Mouse (Mus musculus) forebrain, embryonic 11.5 days (tissue): Measurements from ENCODE around the gene Acot7. TPM values are rescaled to one million over a fixed set of nuclear protein-coding genes. Genes with fewer than 3 reads are reported as not detected.

Source experiments
- ATAC-seq: fragments of 200-750 bp; cut with Nextera tagmentation; replicated peaks from 2 replicates; pipeline ENCODE4 v1.8.0; 2017; ENCODE audit warnings: moderate TSS enrichment; ENCODE audit not compliant: low FRiP score
- DNase-seq: peaks from one replicate; pipeline ENCODE4 v3.0.0-alpha.2; 2017; ENCODE audit warnings: low spot score
- H3K27ac ChIP-seq: fragments of 300-500 bp; sonication (generic); 2 replicates; pipeline ENCODE4 v1.5.1; 2014; ENCODE audit warnings: low read depth, low read length
- H3K27me3 ChIP-seq: fragments of 300-500 bp; sonication (generic); 2 replicates; pipeline ENCODE4 v1.6.1; 2014; ENCODE audit warnings: mild to moderate bottlenecking, low read length, mixed read lengths; ENCODE audit not compliant: control insufficient read depth, insufficient read depth
- H3K36me3 ChIP-seq: fragments of 300-500 bp; sonication (generic); 2 replicates; pipeline ENCODE4 v1.6.1; 2014; ENCODE audit warnings: mild to moderate bottlenecking, low read length, moderate library complexity, mixed read lengths; ENCODE audit not compliant: control insufficient read depth, insufficient read depth
- H3K4me1 ChIP-seq: fragments of 300-500 bp; sonication (generic); replicated peaks from 2 replicates; pipeline ENCODE4 v1.6.1; 2014; ENCODE audit warnings: low read length, mixed read lengths; ENCODE audit not compliant: control insufficient read depth, insufficient read depth
- H3K4me2 ChIP-seq: fragments of 300-500 bp; sonication (generic); 2 replicates; pipeline ENCODE4 v1.6.1; 2014; ENCODE audit warnings: low read depth, mild to moderate bottlenecking, low read length, moderate library complexity, mixed read lengths; ENCODE audit not compliant: severe bottlenecking
- H3K4me3 ChIP-seq: fragments of 300-500 bp; sonication (generic); 2 replicates; pipeline ENCODE4 v1.5.1; 2014; ENCODE audit warnings: low read depth, low read length
- H3K9ac ChIP-seq: fragments of 300-500 bp; sonication (generic); 2 replicates; pipeline ENCODE4 v1.6.1; 2014; ENCODE audit warnings: low read length
- H3K9me3 ChIP-seq: fragments of 300-500 bp; sonication (generic); 2 replicates; pipeline ENCODE4 v1.6.1; 2016; ENCODE audit warnings: low read length, mixed read lengths; ENCODE audit not compliant: control insufficient read depth
- WGBS: fragments of 180-500 bp; shearing (Covaris S2); extraction: QIAGEN DNeasy Blood & Tissue Kit; methylation state at CpG from one replicate; pipeline ENCODE4 v1.1.7; 2014; 5-methylcytosine and 5-hydroxymethylcytosine counted together
- polyA plus RNA-seq: library from polyadenylated mRNA; unstranded; fragments of >200 nt; fragmentation: Nextera tagmentation; extraction: Ambion mirVana; gene quantifications from 2 replicates; pipeline ENCODE4 v1.2.1, GENCODE M21; 2014

Acot7 gene
- polyA plus RNA-seq, 1 experiment from 2014 or later = 75.1 TPM

GRCm38 (mm10) chr4:152134507-152134906, 43.4 kb upstream of the Acot7 start:
- Histone ChIP-seq H3K36me3 (no peaks in the 10 kb centered on the region), H3K27me3 (peaks cover 61% of the 10 kb centered on the region), H3K9ac (no peak overlapping the region), H3K9me3 (no peaks in the 10 kb centered on the region), H3K4me2 (no peak overlapping the region), H3K4me3 (no peak overlapping the region), H3K4me1 (peaks cover 21% of the 10 kb centered on the region; the same call in 1 of the 2 replicates), H3K27ac (no peak overlapping the region)
- ATAC-seq (no peak), DNase-seq (peak; percentile 72)

- H3K4me3 ChIP-seq = no peak overlapping the region
- peaks cover 21% of the 10 kb centered on the region; the same call in 1 of the 2 replicates for H3K4me1 ChIP-seq
- no peaks in the 10 kb centered on the region for H3K36me3 ChIP-seq
- H3K27ac ChIP-seq = no peak overlapping the region
- no peaks in the 10 kb centered on the region for H3K9me3 ChIP-seq
- no peak overlapping the region for H3K4me2 ChIP-seq
- no peak overlapping the region for H3K9ac ChIP-seq
- H3K27me3 ChIP-seq = peaks cover 52% of the 10 kb centered on the region
- no peak for ATAC-seq
- 86% methylated on average over 12 of the region's 12 CpGs for WGBS
- no peak for DNase-seq
Observed at GRCm38 (mm10) chr4:152135363-152135762, 42.6 kb upstream of the Acot7 start.

GRCm38 (mm10) chr4:152136112-152136875, 41.6 kb upstream of the Acot7 start:
- no peak for ATAC-seq

GRCm38 (mm10) chr4:152136876-152137250, 41.1 kb upstream of the Acot7 start:
- Histone ChIP-seq H3K4me2 (no peak overlapping the region), H3K4me3 (no peak overlapping the region), H3K9me3 (no peaks in the 10 kb centered on the region), H3K4me1 (peaks cover 10% of the 10 kb centered on the region; the same call in 1 of the 2 replicates), H3K27me3 (peaks cover 45% of the 10 kb centered on the region), H3K27ac (no peak overlapping the region), H3K36me3 (no peaks in the 10 kb centered on the region), H3K9ac (no peak overlapping the region)
- 92% methylated on average over 2 of the region's 2 CpGs for WGBS
- DNase-seq (no peak), ATAC-seq (no peak)

More at GRCm38 (mm10) chr4:152136112-152136875, 41.6 kb upstream of the Acot7 start:
- H3K27me3 ChIP-seq = peaks cover 47% of the 10 kb centered on the region
- no peaks in the 10 kb centered on the region for H3K36me3 ChIP-seq
- WGBS = 33% methylated on average over 6 of the region's 6 CpGs
- no peak for DNase-seq
- no peak overlapping the region for H3K4me3 ChIP-seq
- no peak overlapping the region for H3K4me2 ChIP-seq
- H3K4me1 ChIP-seq = peaks cover 12% of the 10 kb centered on the region; the same call in 1 of the 2 replicates
- H3K9me3 ChIP-seq = no peaks in the 10 kb centered on the region
- no peak overlapping the region for H3K9ac ChIP-seq
- no peak overlapping the region for H3K27ac ChIP-seq

GRCm38 (mm10) chr4:152138497-152139260, 39.3 kb upstream of the Acot7 start:
- H3K27me3 ChIP-seq = peaks cover 27% of the 10 kb centered on the region
- peak; percentile 93 for DNase-seq
- 3% methylated on average over 51 of the region's 51 CpGs for WGBS

GRCm38 (mm10) chr4:152140441-152140840, 37.5 kb upstream of the Acot7 start:
- ATAC-seq = no peak
- H3K4me1 ChIP-seq = peaks cover 3% of the 10 kb centered on the region; the same call in 1 of the 2 replicates
- H3K27me3 ChIP-seq = peaks cover 16% of the 10 kb centered on the region
- no peaks in the 10 kb centered on the region for H3K36me3 ChIP-seq
- no peak overlapping the region for H3K27ac ChIP-seq
- no peak overlapping the region for H3K4me2 ChIP-seq
- no peak overlapping the region for H3K4me3 ChIP-seq
- WGBS = 33% methylated on average over 6 of the region's 6 CpGs
- H3K9ac ChIP-seq = no peak overlapping the region
- peak; percentile 77 for DNase-seq
- no peaks in the 10 kb centered on the region; the same call in 1 of the 2 replicates for H3K9me3 ChIP-seq

More at GRCm38 (mm10) chr4:152138497-152139260, 39.3 kb upstream of the Acot7 start:
- peaks cover 3% of the 10 kb centered on the region; the same call in 1 of the 2 replicates for H3K4me1 ChIP-seq
- peak overlapping the region; percentile 27 for H3K4me3 ChIP-seq
- ATAC-seq = peak; percentile 74
- H3K27ac ChIP-seq = no peak overlapping the region
- H3K9ac ChIP-seq = no peak overlapping the region
- H3K4me2 ChIP-seq = peak overlapping the region; percentile 38; the same call in 1 of the 2 replicates
- H3K9me3 ChIP-seq = no peaks in the 10 kb centered on the region; the same call in 1 of the 2 replicates
- H3K36me3 ChIP-seq = no peaks in the 10 kb centered on the region

- Histone ChIP-seq H3K9ac (no peak overlapping the region), H3K4me2 (no peak overlapping the region), H3K27ac (no peak overlapping the region), H3K4me1 (peaks cover 3% of the 10 kb centered on the region; the same call in 1 of the 2 replicates), H3K9me3 (no peaks in the 10 kb centered on the region; the same call in 1 of the 2 replicates), H3K36me3 (no peaks in the 10 kb centered on the region), H3K27me3 (peaks cover 16% of the 10 kb centered on the region), H3K4me3 (no peak overlapping the region)
- DNase-seq (no peak), ATAC-seq (no peak)
- 85% methylated on average over 8 of the region's 8 CpGs for WGBS
Observed at GRCm38 (mm10) chr4:152141521-152142135, 36.3 kb upstream of the Acot7 start.

- H3K27me3 ChIP-seq = peaks cover 10% of the 10 kb centered on the region
- no peaks in the 10 kb centered on the region for H3K4me1 ChIP-seq
- H3K27ac ChIP-seq = no peak overlapping the region
- no peak overlapping the region for H3K4me3 ChIP-seq
- ATAC-seq = no peak
- H3K4me2 ChIP-seq = no peak overlapping the region
- no peaks in the 10 kb centered on the region for H3K36me3 ChIP-seq
- H3K9ac ChIP-seq = no peak overlapping the region
- H3K9me3 ChIP-seq = no peaks in the 10 kb centered on the region; the same call in 1 of the 2 replicates
- 46% methylated on average over 1 of the region's 1 CpGs for WGBS
- no peak for DNase-seq
Observed at GRCm38 (mm10) chr4:152143632-152144031, 34.3 kb upstream of the Acot7 start.
